Mouse (Mus musculus): ENCODE results near the gene Zfp280d. TPM values are rescaled to one million over a fixed set of nuclear protein-coding genes. Genes with fewer than 3 reads are reported as not detected.

Zfp280d gene
- polyA plus RNA-seq, 1 experiment from 2014 or later, result 38.7 TPM

- no peak for DNase-seq (ENCODE audit: low spot score)
- H3K4me2 ChIP-seq (ENCODE audit: low read depth, low read length), result 0 out of 2 replicates have a peak overlapping the region, but pooled peaks have one; percentile 79
- H3K36me3 ChIP-seq (ENCODE audit: control insufficient read depth, insufficient read depth, low read length), result no peaks in the 10 kb centered on the region
- no peaks in the 10 kb centered on the region for H3K27me3 ChIP-seq (replicated peaks; ENCODE audit: control insufficient read depth, insufficient read depth, low read length)
- no peaks in the 10 kb centered on the region for H3K9me3 ChIP-seq (ENCODE audit: control insufficient read depth, low read length)
- no peak for ATAC-seq (ENCODE audit: low read depth)
- H3K27ac ChIP-seq (replicated peaks; ENCODE audit: low read depth, low read length), result no peak overlapping the region
- no peak overlapping the region for H3K9ac ChIP-seq (ENCODE audit: low read depth, low read length)
- peaks cover 10% of the 10 kb centered on the region for H3K4me1 ChIP-seq (ENCODE audit: control insufficient read depth, insufficient read depth, low read length)
- 84% methylated on average over 7 of the region's 7 CpGs for WGBS
- no peak overlapping the region; the same call in 1 of the 2 replicates for H3K4me3 ChIP-seq (ENCODE audit: low read depth, low read length)
Measured at GRCm38 (mm10) chr9:72273646-72274410, 832 bp upstream of the Zfp280d start.

GRCm38 (mm10) chr9:72275101-72275978 is 680 bp downstream of the Zfp280d start:
- no peaks in the 10 kb centered on the region for H3K9me3 ChIP-seq (ENCODE audit: control insufficient read depth, low read length)
- H3K36me3 ChIP-seq (ENCODE audit: control insufficient read depth, insufficient read depth, low read length), result no peaks in the 10 kb centered on the region
- H3K27ac ChIP-seq (replicated peaks; ENCODE audit: low read depth, low read length), result peak overlapping the region; percentile 99
- peak overlapping the region; percentile 79 for H3K4me2 ChIP-seq (ENCODE audit: low read depth, low read length)
- H3K27me3 ChIP-seq (replicated peaks; ENCODE audit: control insufficient read depth, insufficient read depth, low read length), result no peaks in the 10 kb centered on the region
- peak; percentile 89 for ATAC-seq (ENCODE audit: low read depth)
- H3K9ac ChIP-seq (ENCODE audit: low read depth, low read length), result peak overlapping the region; percentile 95
- DNase-seq (ENCODE audit: low spot score), result peak; percentile 74
- peaks cover 10% of the 10 kb centered on the region for H3K4me1 ChIP-seq (ENCODE audit: control insufficient read depth, insufficient read depth, low read length)
- 3% methylated on average over 22 of the region's 70 CpGs for WGBS
- peak overlapping the region; percentile 61 for H3K4me3 ChIP-seq (ENCODE audit: low read depth, low read length)

GRCm38 (mm10) chr9:72275979-72276500 is 1.4 kb downstream of the Zfp280d start:
- WGBS, result 29% methylated on average over 8 of the region's 8 CpGs

GRCm38 (mm10) chr9:72276941-72277340 is 2.3 kb downstream of the Zfp280d start:
- H3K4me3 ChIP-seq (ENCODE audit: low read depth, low read length), result no peak overlapping the region
- ATAC-seq (ENCODE audit: low read depth) (no peak), DNase-seq (ENCODE audit: low spot score) (no peak)
- no peaks in the 10 kb centered on the region for H3K27me3 ChIP-seq (replicated peaks; ENCODE audit: control insufficient read depth, insufficient read depth, low read length)
- H3K9me3 ChIP-seq (ENCODE audit: control insufficient read depth, low read length), result no peaks in the 10 kb centered on the region
- peaks cover 10% of the 10 kb centered on the region for H3K4me1 ChIP-seq (ENCODE audit: control insufficient read depth, insufficient read depth, low read length)
- no peak overlapping the region; the same call in 1 of the 2 replicates for H3K4me2 ChIP-seq (ENCODE audit: low read depth, low read length)
- H3K9ac ChIP-seq (ENCODE audit: low read depth, low read length), result no peak overlapping the region
- no peaks in the 10 kb centered on the region for H3K36me3 ChIP-seq (ENCODE audit: control insufficient read depth, insufficient read depth, low read length)
- no peak overlapping the region for H3K27ac ChIP-seq (replicated peaks; ENCODE audit: low read depth, low read length)

More at GRCm38 (mm10) chr9:72275979-72276500, 1.4 kb downstream of the Zfp280d start:
- Histone ChIP-seq H3K27ac (replicated peaks; ENCODE audit: low read depth, low read length) (peak overlapping the region; percentile 99), H3K4me3 (ENCODE audit: low read depth, low read length) (peak overlapping the region; percentile 61), H3K9me3 (ENCODE audit: control insufficient read depth, low read length) (no peaks in the 10 kb centered on the region), H3K27me3 (replicated peaks; ENCODE audit: control insufficient read depth, insufficient read depth, low read length) (no peaks in the 10 kb centered on the region), H3K9ac (ENCODE audit: low read depth, low read length) (peak overlapping the region; percentile 95), H3K4me1 (ENCODE audit: control insufficient read depth, insufficient read depth, low read length) (peaks cover 10% of the 10 kb centered on the region), H3K36me3 (ENCODE audit: control insufficient read depth, insufficient read depth, low read length) (no peaks in the 10 kb centered on the region), H3K4me2 (ENCODE audit: low read depth, low read length) (peak overlapping the region; percentile 79)
- ATAC-seq (ENCODE audit: low read depth) (no peak), DNase-seq (ENCODE audit: low spot score) (no peak)

GRCm38 (mm10) chr9:72279943-72280342 is 5.3 kb downstream of the Zfp280d start:
- Histone ChIP-seq H3K4me1 (ENCODE audit: control insufficient read depth, insufficient read depth, low read length) (peaks cover 10% of the 10 kb centered on the region), H3K36me3 (ENCODE audit: control insufficient read depth, insufficient read depth, low read length) (no peaks in the 10 kb centered on the region), H3K4me2 (ENCODE audit: low read depth, low read length) (no peak overlapping the region), H3K9me3 (ENCODE audit: control insufficient read depth, low read length) (0 out of 2 replicates have a peak, but pooled peaks cover 6% of the 10 kb centered on the region), H3K27me3 (replicated peaks; ENCODE audit: control insufficient read depth, insufficient read depth, low read length) (no peaks in the 10 kb centered on the region), H3K27ac (replicated peaks; ENCODE audit: low read depth, low read length) (no peak overlapping the region), H3K9ac (ENCODE audit: low read depth, low read length) (no peak overlapping the region), H3K4me3 (ENCODE audit: low read depth, low read length) (no peak overlapping the region)
- WGBS, result 87% methylated on average over 4 of the region's 4 CpGs
- no peak for DNase-seq (ENCODE audit: low spot score)
- no peak for ATAC-seq (ENCODE audit: low read depth)

GRCm38 (mm10) chr9:72287696-72288095 is 13.0 kb downstream of the Zfp280d start:
- Histone ChIP-seq H3K9ac (ENCODE audit: low read depth, low read length) (no peak overlapping the region), H3K27ac (replicated peaks; ENCODE audit: low read depth, low read length) (no peak overlapping the region), H3K4me2 (ENCODE audit: low read depth, low read length) (no peak overlapping the region), H3K4me3 (ENCODE audit: low read depth, low read length) (no peak overlapping the region), H3K9me3 (ENCODE audit: control insufficient read depth, low read length) (0 out of 2 replicates have a peak, but pooled peaks cover 6% of the 10 kb centered on the region), H3K27me3 (replicated peaks; ENCODE audit: control insufficient read depth, insufficient read depth, low read length) (no peaks in the 10 kb centered on the region), H3K4me1 (ENCODE audit: control insufficient read depth, insufficient read depth, low read length) (peaks cover 7% of the 10 kb centered on the region), H3K36me3 (ENCODE audit: control insufficient read depth, insufficient read depth, low read length) (0 out of 2 replicates have a peak, but pooled peaks cover 14% of the 10 kb centered on the region)
- ATAC-seq (ENCODE audit: low read depth) (no peak), DNase-seq (ENCODE audit: low spot score) (no peak)
- WGBS, result 85% methylated on average over 2 of the region's 2 CpGs

- ATAC-seq (ENCODE audit: low read depth), result no peak
Measured at GRCm38 (mm10) chr9:72288210-72288609, 13.6 kb downstream of the Zfp280d start.

GRCm38 (mm10) chr9:72289094-72289493 is 14.4 kb downstream of the Zfp280d start:
- Histone ChIP-seq H3K36me3 (ENCODE audit: control insufficient read depth, insufficient read depth, low read length) (0 out of 2 replicates have a peak, but pooled peaks cover 14% of the 10 kb centered on the region), H3K4me2 (ENCODE audit: low read depth, low read length) (no peak overlapping the region), H3K9me3 (ENCODE audit: control insufficient read depth, low read length) (no peaks in the 10 kb centered on the region), H3K9ac (ENCODE audit: low read depth, low read length) (no peak overlapping the region), H3K4me3 (ENCODE audit: low read depth, low read length) (no peak overlapping the region), H3K27ac (replicated peaks; ENCODE audit: low read depth, low read length) (no peak overlapping the region; the same call in 1 of the 2 replicates), H3K27me3 (replicated peaks; ENCODE audit: control insufficient read depth, insufficient read depth, low read length) (no peaks in the 10 kb centered on the region), H3K4me1 (ENCODE audit: control insufficient read depth, insufficient read depth, low read length) (peaks cover 7% of the 10 kb centered on the region)
- WGBS, result 88% methylated on average over 1 of the region's 1 CpGs
- ATAC-seq (ENCODE audit: low read depth) (no peak), DNase-seq (ENCODE audit: low spot score) (peak; percentile 9)

More at GRCm38 (mm10) chr9:72288210-72288609, 13.6 kb downstream of the Zfp280d start:
- Histone ChIP-seq H3K9ac (ENCODE audit: low read depth, low read length) (no peak overlapping the region), H3K9me3 (ENCODE audit: control insufficient read depth, low read length) (0 out of 2 replicates have a peak, but pooled peaks cover 5% of the 10 kb centered on the region), H3K4me3 (ENCODE audit: low read depth, low read length) (no peak overlapping the region), H3K4me2 (ENCODE audit: low read depth, low read length) (no peak overlapping the region), H3K36me3 (ENCODE audit: control insufficient read depth, insufficient read depth, low read length) (0 out of 2 replicates have a peak, but pooled peaks cover 14% of the 10 kb centered on the region), H3K27me3 (replicated peaks; ENCODE audit: control insufficient read depth, insufficient read depth, low read length) (no peaks in the 10 kb centered on the region), H3K27ac (replicated peaks; ENCODE audit: low read depth, low read length) (no peak overlapping the region), H3K4me1 (ENCODE audit: control insufficient read depth, insufficient read depth, low read length) (peaks cover 7% of the 10 kb centered on the region)
- no peak for DNase-seq (ENCODE audit: low spot score)
- WGBS, result 79% methylated on average over 2 of the region's 2 CpGs

Measured in embryonic facial prominence, embryonic 14.5 days (tissue).